Mouse (Mus musculus) intestine, postnatal 0 days (tissue): ENCODE results near the gene Gm21094. TPM values are rescaled to one million over a fixed set of nuclear protein-coding genes. Genes with fewer than 3 reads are reported as not detected.
"Not testable (repeated sequence)": the region's sequence is repeated elsewhere in the genome, so short reads cannot be mapped to it uniquely, and the experiment has no call there.

ENCODE experiments used
- ATAC-seq: fragments of 200-750 bp; cut with Nextera tagmentation; 2 replicates; pipeline ENCODE4 v1.8.0; 2017; ENCODE audit warnings: mild to moderate bottlenecking, moderate TSS enrichment, moderate library complexity
- H3K27ac ChIP-seq: fragments of 300-500 bp; sonication (generic); 2 replicates; pipeline ENCODE4 v1.5.1; 2014; ENCODE audit warnings: mild to moderate bottlenecking, low read depth, low read length, moderate library complexity
- H3K27me3 ChIP-seq: fragments of 300-500 bp; sonication (generic); replicated peaks from 2 replicates; pipeline ENCODE4 v1.6.1; 2014; ENCODE audit warnings: low read length, mixed read lengths; ENCODE audit not compliant: control insufficient read depth, insufficient read depth
- H3K36me3 ChIP-seq: fragments of 300-500 bp; sonication (generic); 2 replicates; pipeline ENCODE4 v1.6.1; 2014; ENCODE audit warnings: mild to moderate bottlenecking, moderate library complexity; ENCODE audit not compliant: control insufficient read depth, insufficient read depth
- H3K4me1 ChIP-seq: fragments of 300-500 bp; sonication (generic); replicated peaks from 2 replicates; pipeline ENCODE4 v1.6.1; 2014; ENCODE audit warnings: antibody characterized with exemption, low read length, mixed read lengths; ENCODE audit not compliant: control insufficient read depth, insufficient read depth
- H3K4me2 ChIP-seq: fragments of 300-500 bp; sonication (generic); replicated peaks from 2 replicates; pipeline ENCODE4 v1.6.1; 2014; ENCODE audit warnings: low read depth, mild to moderate bottlenecking, moderate library complexity
- H3K4me3 ChIP-seq: fragments of 300-500 bp; sonication (generic); 2 replicates; pipeline ENCODE4 v1.5.1; 2014; ENCODE audit warnings: low read depth, low read length
- H3K9ac ChIP-seq: fragments of 300-500 bp; sonication (generic); 2 replicates; pipeline ENCODE4 v1.6.1; 2014; ENCODE audit warnings: mild to moderate bottlenecking, low read depth, low read length
- H3K9me3 ChIP-seq: fragments of 300-500 bp; sonication (generic); 2 replicates; pipeline ENCODE4 v1.6.1; 2016; ENCODE audit warnings: mixed run types; ENCODE audit not compliant: control insufficient read depth
- WGBS: fragments of 180-500 bp; shearing (Covaris S2); extraction: QIAGEN DNeasy Blood & Tissue Kit; methylation state at CpG from one replicate; pipeline ENCODE4 v1.1.7; 2014; 5-methylcytosine and 5-hydroxymethylcytosine counted together
- polyA plus RNA-seq: library from polyadenylated mRNA; unstranded; fragments of >200 nt; fragmentation: Nextera tagmentation; extraction: Ambion mirVana; gene quantifications from 2 replicates; pipeline ENCODE4 v1.2.1, GENCODE M21; 2015

Gene Gm21094
- polyA plus RNA-seq: not detected in 2 replicates

- ATAC-seq, H3K4me2 ChIP-seq, H3K9me3 ChIP-seq, H3K4me1 ChIP-seq, H3K36me3 ChIP-seq, H3K4me3 ChIP-seq, H3K27me3 ChIP-seq, H3K9ac ChIP-seq, H3K27ac ChIP-seq: not testable (repeated sequence)
- no CpG with 5 or more reads among the region's 8 CpGs for WGBS
Observed at GRCm38 (mm10) chrY:32620343-32620742, at the start of gene Gm21094. TSS of gene Gm21094 (minus strand) at chrY:32620443.
